Mouse (Mus musculus) embryonic facial prominence, embryonic 11.5 days (tissue): ENCODE results near the gene Rhox3a. TPM values are rescaled to one million over a fixed set of nuclear protein-coding genes. Genes with fewer than 3 reads are reported as not detected.
"Not testable (repeated sequence)": the region's sequence is repeated elsewhere in the genome, so short reads cannot be mapped to it uniquely, and the experiment has no call there.

ENCODE experiments used
- ATAC-seq: fragments of 200-750 bp; cut with Nextera tagmentation; replicated peaks from 2 replicates; pipeline ENCODE4 v1.8.0; 2017; ENCODE audit warnings: low read depth; ENCODE audit not compliant: insufficient number of reproducible peaks, low FRiP score, low TSS enrichment
- DNase-seq: peaks from one replicate; pipeline ENCODE4 v3.0.0-alpha.2; 2015; ENCODE audit warnings: low spot score
- H3K27ac ChIP-seq: fragments of 300-500 bp; sonication (generic); replicated peaks from 2 replicates; pipeline ENCODE4 v1.5.1; 2014; ENCODE audit warnings: mild to moderate bottlenecking, low read depth, low read length, control low read depth
- H3K27me3 ChIP-seq: fragments of 300-500 bp; sonication (generic); 2 replicates; pipeline ENCODE4 v1.6.1; 2014; ENCODE audit warnings: mild to moderate bottlenecking, low read length, moderate library complexity, mixed read lengths; ENCODE audit not compliant: control insufficient read depth, insufficient read depth
- H3K36me3 ChIP-seq: fragments of 300-500 bp; sonication (generic); replicated peaks from 2 replicates; pipeline ENCODE4 v1.6.1; 2014; ENCODE audit warnings: low read depth, mild to moderate bottlenecking, low read length, moderate library complexity, mixed read lengths; ENCODE audit not compliant: control insufficient read depth, insufficient read depth
- H3K4me1 ChIP-seq: fragments of 300-500 bp; sonication (generic); 2 replicates; pipeline ENCODE4 v1.6.1; 2014; ENCODE audit warnings: low read length, mixed read lengths; ENCODE audit not compliant: control insufficient read depth, insufficient read depth
- H3K4me2 ChIP-seq: fragments of 300-500 bp; sonication (generic); 2 replicates; pipeline ENCODE4 v1.6.1; 2014; ENCODE audit warnings: low read depth, mild to moderate bottlenecking, control low read depth, low read length, moderate library complexity
- H3K4me3 ChIP-seq: fragments of 300-500 bp; sonication (generic); 2 replicates; pipeline ENCODE4 v1.5.1; 2014; ENCODE audit warnings: low read depth, low read length, control low read depth
- H3K9ac ChIP-seq: fragments of 300-500 bp; sonication (generic); replicated peaks from 2 replicates; pipeline ENCODE4 v1.6.1; 2014; ENCODE audit warnings: mild to moderate bottlenecking, control low read depth, low read length
- H3K9me3 ChIP-seq: fragments of 300-500 bp; sonication (generic); replicated peaks from 2 replicates; pipeline ENCODE4 v1.6.1; 2016; ENCODE audit warnings: mild to moderate bottlenecking, low read length, inconsistent platforms, mixed read lengths; ENCODE audit not compliant: control insufficient read depth
- WGBS: fragments of 180-500 bp; shearing (Covaris S2); extraction: QIAGEN DNeasy Blood & Tissue Kit; methylation state at CpG from one replicate; pipeline ENCODE4 v1.1.7; 2014; 5-methylcytosine and 5-hydroxymethylcytosine counted together
- polyA plus RNA-seq: library from polyadenylated mRNA; unstranded; fragments of >200 nt; fragmentation: Nextera tagmentation; extraction: Ambion mirVana; gene quantifications from 2 replicates; pipeline ENCODE4 v1.2.1, GENCODE M21; 2014

Rhox3a gene
- polyA plus RNA-seq = not detected in 2 replicates

- H3K9ac ChIP-seq, H3K27me3 ChIP-seq, H3K4me2 ChIP-seq, H3K9me3 ChIP-seq, ATAC-seq, H3K4me1 ChIP-seq, H3K36me3 ChIP-seq, H3K4me3 ChIP-seq, DNase-seq, H3K27ac ChIP-seq: not testable (repeated sequence)
- WGBS = 71% methylated on average over 1 of the region's 3 CpGs
These were observed at the start of gene Rhox3a for GRCm38 (mm10) chrX:37249619-37250018. Rhox3a (plus strand) TSS chrX:37249919.

- H3K4me3 ChIP-seq = no peak within 1 kb of the TSS
- H3K9ac ChIP-seq = no peak within 1 kb of the TSS
- H3K27me3 ChIP-seq = no peaks in the 10 kb centered on the region
- no peak for ATAC-seq
- 87% methylated on average over 10 of the region's 10 CpGs for WGBS
- no peaks in the 10 kb centered on the region for H3K36me3 ChIP-seq
- H3K4me1 ChIP-seq = no peaks in the 10 kb centered on the region
- H3K27ac ChIP-seq = no peak within 1 kb of the TSS
- no peak for DNase-seq
- no peaks in the 10 kb centered on the region for H3K9me3 ChIP-seq
- no peak within 1 kb of the TSS for H3K4me2 ChIP-seq
These were observed 38.8 kb upstream of the Rhox3a start, which contains the start of gene Gm9 for GRCm38 (mm10) chrX:37210941-37211340. Gm9 (minus strand) TSS chrX:37211041.

DNA sequence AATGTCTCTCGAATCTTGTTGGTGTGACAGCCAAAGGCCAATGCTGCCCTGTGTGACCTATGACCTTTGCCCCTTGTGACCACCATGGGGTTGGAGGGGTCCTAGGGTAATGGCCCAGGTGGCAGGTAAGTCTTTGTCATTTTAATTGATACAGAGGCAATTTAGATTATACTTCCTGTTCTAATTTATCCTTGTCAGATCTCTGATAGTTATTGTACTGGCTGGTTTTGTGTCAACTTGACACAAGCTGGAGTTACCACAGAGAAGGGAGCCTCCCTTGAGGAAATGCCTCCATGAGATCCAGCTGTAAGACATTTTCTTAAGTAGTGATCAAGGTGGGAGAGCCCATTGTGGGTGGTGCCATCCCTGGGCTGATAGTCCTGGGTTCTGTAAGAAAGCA lies 27.6 kb upstream of the Rhox3a start, which contains the start of gene Rhox1:
Rhox1 (minus strand) TSS at position 101 of the 400 bp plus-strand sequence.
- not testable (repeated sequence) for H3K4me2 ChIP-seq, H3K4me3 ChIP-seq, H3K36me3 ChIP-seq, H3K4me1 ChIP-seq, DNase-seq, ATAC-seq, H3K27me3 ChIP-seq, H3K9ac ChIP-seq, H3K27ac ChIP-seq, H3K9me3 ChIP-seq
- 65% methylated on average over 1 of the region's 1 CpGs for WGBS

- WGBS = no CpG with 5 or more reads among the region's 9 CpGs
- ATAC-seq, H3K9ac ChIP-seq, H3K4me2 ChIP-seq, H3K4me3 ChIP-seq, H3K9me3 ChIP-seq, DNase-seq, H3K27me3 ChIP-seq, H3K4me1 ChIP-seq, H3K36me3 ChIP-seq, H3K27ac ChIP-seq: not testable (repeated sequence)
These were observed 5.0 kb upstream of the Rhox3a start, which contains the start of gene Rhox2a for GRCm38 (mm10) chrX:37244676-37245075. Rhox2a (plus strand) TSS chrX:37244976.

DNA sequence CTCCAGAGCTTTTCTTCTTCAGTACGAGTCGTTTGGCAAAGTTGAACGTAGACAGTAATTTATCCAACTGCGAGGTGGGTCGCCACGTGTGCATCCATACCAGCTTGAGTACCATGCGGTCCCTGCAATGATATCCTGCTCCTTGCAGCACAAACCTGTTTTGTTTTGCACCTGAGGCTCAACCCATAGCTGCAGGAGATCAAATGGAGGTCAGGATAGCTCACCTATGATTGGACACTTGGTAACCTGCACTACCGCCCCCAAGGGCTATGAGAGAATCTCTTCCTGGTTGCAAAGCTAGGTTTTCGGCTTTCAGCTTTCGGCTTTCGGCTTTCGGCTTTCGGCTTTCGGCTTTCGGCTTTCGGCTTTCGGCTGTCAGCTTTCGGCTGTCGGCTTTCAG lies 15.3 kb downstream of the Rhox3a start, which contains the start of gene Rhox4a:
Rhox4a (plus strand) TSS at position 301 of the 400 bp plus-strand sequence.
- not testable (repeated sequence) for ATAC-seq, H3K27ac ChIP-seq, H3K4me2 ChIP-seq, H3K9me3 ChIP-seq, H3K4me1 ChIP-seq, H3K4me3 ChIP-seq, DNase-seq, H3K36me3 ChIP-seq, H3K27me3 ChIP-seq, H3K9ac ChIP-seq
- 96% methylated on average over 10 of the region's 19 CpGs for WGBS

Other genes starting within 250 kb of the Rhox3a start
- not detected in 2 replicates for gene Sowahd, start 201.1 kb upstream of the Rhox3a start, polyA plus RNA-seq
- gene Rpl39, start 164.5 kb upstream of the Rhox3a start, polyA plus RNA-seq = 502 and 510 TPM in 2 replicates
- gene Upf3b, start 139.6 kb upstream of the Rhox3a start, polyA plus RNA-seq = 18.5 and 18.9 TPM in 2 replicates
- 14.9 and 19.7 TPM in 2 replicates for gene Nkap, start 123.1 kb upstream of the Rhox3a start, polyA plus RNA-seq
- not detected in 2 replicates for gene Akap14, start 81.1 kb upstream of the Rhox3a start, polyA plus RNA-seq
- 375 and 434 TPM in 2 replicates for gene Ndufa1, start 58.8 kb upstream of the Rhox3a start, polyA plus RNA-seq
- 15.6 and 16.6 TPM in 2 replicates for gene Rnf113a1, start 58.7 kb upstream of the Rhox3a start, polyA plus RNA-seq
- gene Gm9, start 38.9 kb upstream of the Rhox3a start, polyA plus RNA-seq = not detected in 2 replicates
- not detected in 2 replicates for gene Rhox1, start 27.7 kb upstream of the Rhox3a start, polyA plus RNA-seq
- not detected in 2 replicates for gene Rhox2a, start 4.9 kb upstream of the Rhox3a start, polyA plus RNA-seq
- not detected in 2 replicates for gene Rhox4a, start 15.4 kb downstream of the Rhox3a start, polyA plus RNA-seq
- gene Rhox3a2, start 130.1 kb downstream of the Rhox3a start, polyA plus RNA-seq = not detected in 2 replicates
- gene Rhox4a2, start 140.9 kb downstream of the Rhox3a start, polyA plus RNA-seq = 1.4 and 2.2 TPM in 2 replicates
- not detected in 2 replicates for gene Rhox2b, start 162.1 kb downstream of the Rhox3a start, polyA plus RNA-seq
- gene Rhox4b, start 182.6 kb downstream of the Rhox3a start, polyA plus RNA-seq = 0.85 and 0.86 TPM in 2 replicates
- 1.00 and 1.2 TPM in 2 replicates for gene Rhox2c, start 203.8 kb downstream of the Rhox3a start, polyA plus RNA-seq
- gene Rhox3c, start 208.7 kb downstream of the Rhox3a start, polyA plus RNA-seq = not detected in 2 replicates
- not detected in 2 replicates for gene Rhox4c, start 230.4 kb downstream of the Rhox3a start, polyA plus RNA-seq
- gene Rhox2d, start 243.5 kb downstream of the Rhox3a start, polyA plus RNA-seq = 0.43 TPM in 1 of 2 replicates, not detected in the other